Mouse (Mus musculus) liver, embryonic 16.5 days (tissue): ENCODE measurements around the gene D630023F18Rik. TPM values are rescaled to one million over a fixed set of nuclear protein-coding genes. Genes with fewer than 3 reads are reported as not detected.

ENCODE experiments used
- ATAC-seq: fragments of 200-750 bp; cut with Nextera tagmentation; 2 replicates; pipeline ENCODE4 v1.8.0; 2017; ENCODE audit warnings: low read depth, mild to moderate bottlenecking, moderate number of reproducible peaks, moderate library complexity
- H3K27ac ChIP-seq: fragments of 300-500 bp; sonication (generic); 2 replicates; pipeline ENCODE4 v1.5.1; 2014; ENCODE audit warnings: mild to moderate bottlenecking, low read length
- H3K27me3 ChIP-seq: fragments of 300-500 bp; sonication (generic); 2 replicates; pipeline ENCODE4 v1.6.1; 2014; ENCODE audit warnings: low read depth, low read length, mixed read lengths; ENCODE audit not compliant: control insufficient read depth, insufficient read depth
- H3K36me3 ChIP-seq: fragments of 300-500 bp; sonication (generic); 2 replicates; pipeline ENCODE4 v1.6.1; 2014; ENCODE audit warnings: mild to moderate bottlenecking; ENCODE audit not compliant: control insufficient read depth, insufficient read depth
- H3K4me1 ChIP-seq: fragments of 300-500 bp; sonication (generic); 2 replicates; pipeline ENCODE4 v1.6.1; 2014; ENCODE audit warnings: low read depth, low read length, mixed read lengths; ENCODE audit not compliant: control insufficient read depth
- H3K4me2 ChIP-seq: fragments of 300-500 bp; sonication (generic); 2 replicates; pipeline ENCODE4 v1.6.1; 2014; ENCODE audit warnings: low read depth, low read length, mixed read lengths
- H3K4me3 ChIP-seq: fragments of 300-500 bp; sonication (generic); 2 replicates; pipeline ENCODE4 v1.5.1; 2014; ENCODE audit warnings: low read depth, mild to moderate bottlenecking, low read length
- H3K9ac ChIP-seq: fragments of 300-500 bp; sonication (generic); 2 replicates; pipeline ENCODE4 v1.6.1; 2014; ENCODE audit warnings: low read depth, low read length
- H3K9me3 ChIP-seq: fragments of 300-500 bp; sonication (generic); replicated peaks from 2 replicates; pipeline ENCODE4 v1.6.1; 2016; ENCODE audit warnings: low read length; ENCODE audit not compliant: control insufficient read depth
- WGBS: fragments of 180-500 bp; shearing (Covaris S2); extraction: QIAGEN DNeasy Blood & Tissue Kit; methylation state at CpG from one replicate; pipeline ENCODE4 v1.1.7; 2014; ENCODE audit not compliant: insufficient replicate concordance; 5-methylcytosine and 5-hydroxymethylcytosine counted together
- polyA plus RNA-seq: library from polyadenylated mRNA; unstranded; fragments of >200 nt; fragmentation: Nextera tagmentation; extraction: Ambion mirVana; gene quantifications from 2 replicates; pipeline ENCODE4 v1.2.1, GENCODE M21; 2015

The D630023F18Rik gene
- 0.13 and 0.48 TPM in 2 replicates for polyA plus RNA-seq

GRCm38 (mm10) chr1:65122574-65123372 is at the start of gene D630023F18Rik:
Gene D630023F18Rik (minus strand): TSS chr1:65123214.
- Histone ChIP-seq H3K9ac (no peak within 1 kb of the TSS), H3K4me2 (no peak within 1 kb of the TSS), H3K4me1 (no peaks in the 10 kb centered on the region), H3K4me3 (no peak within 1 kb of the TSS), H3K9me3 (no peaks in the 10 kb centered on the region), H3K36me3 (no peaks in the 10 kb centered on the region), H3K27ac (no peak within 1 kb of the TSS), H3K27me3 (no peaks in the 10 kb centered on the region)
- ATAC-seq: no peak
- 26% methylated on average over 9 of the region's 9 CpGs for WGBS

- H3K27me3 ChIP-seq: no peaks in the 10 kb centered on the region
- WGBS: 78% methylated on average over 4 of the region's 4 CpGs
- no peak for ATAC-seq
- no peaks in the 10 kb centered on the region for H3K9me3 ChIP-seq
- no peak overlapping the region for H3K9ac ChIP-seq
- H3K4me2 ChIP-seq: no peak overlapping the region
- no peak overlapping the region for H3K27ac ChIP-seq
- no peaks in the 10 kb centered on the region; the same call in 1 of the 2 replicates for H3K4me1 ChIP-seq
- peaks cover 5% of the 10 kb centered on the region; the same call in 1 of the 2 replicates for H3K36me3 ChIP-seq
- no peak overlapping the region for H3K4me3 ChIP-seq
Measured at GRCm38 (mm10) chr1:65171579-65171978, 48.6 kb upstream of the D630023F18Rik start.

GRCm38 (mm10) chr1:65169947-65170346 is 46.9 kb upstream of the D630023F18Rik start:
- Histone ChIP-seq H3K9me3 (no peaks in the 10 kb centered on the region), H3K9ac (no peak overlapping the region), H3K36me3 (peaks cover 5% of the 10 kb centered on the region; the same call in 1 of the 2 replicates), H3K27ac (no peak overlapping the region), H3K27me3 (no peaks in the 10 kb centered on the region), H3K4me2 (no peak overlapping the region), H3K4me3 (no peak overlapping the region), H3K4me1 (no peaks in the 10 kb centered on the region)
- no peak for ATAC-seq
- WGBS: 30% methylated on average over 5 of the region's 5 CpGs

- Histone ChIP-seq H3K27me3 (no peaks in the 10 kb centered on the region), H3K9ac (no peak overlapping the region), H3K4me1 (no peaks in the 10 kb centered on the region), H3K4me3 (no peak overlapping the region), H3K27ac (no peak overlapping the region), H3K4me2 (no peak overlapping the region), H3K36me3 (peaks cover 8% of the 10 kb centered on the region; the same call in 1 of the 2 replicates), H3K9me3 (no peaks in the 10 kb centered on the region)
- 54% methylated on average over 7 of the region's 7 CpGs for WGBS
- no peak for ATAC-seq
Measured at GRCm38 (mm10) chr1:65169536-65169935, 46.5 kb upstream of the D630023F18Rik start.

GRCm38 (mm10) chr1:65167496-65167895 is 44.5 kb upstream of the D630023F18Rik start:
- WGBS: 74% methylated on average over 1 of the region's 1 CpGs
- no peak overlapping the region for H3K4me3 ChIP-seq
- no peaks in the 10 kb centered on the region for H3K4me1 ChIP-seq
- H3K9ac ChIP-seq: no peak overlapping the region
- peaks cover 9% of the 10 kb centered on the region; the same call in 1 of the 2 replicates for H3K36me3 ChIP-seq
- H3K4me2 ChIP-seq: no peak overlapping the region
- H3K27me3 ChIP-seq: no peaks in the 10 kb centered on the region
- no peak overlapping the region for H3K27ac ChIP-seq
- H3K9me3 ChIP-seq: no peaks in the 10 kb centered on the region
- no peak for ATAC-seq

GRCm38 (mm10) chr1:65162210-65162609 is 39.2 kb upstream of the D630023F18Rik start:
- 84% methylated on average over 1 of the region's 1 CpGs for WGBS
- no peak for ATAC-seq
- no peak overlapping the region for H3K9ac ChIP-seq
- H3K4me2 ChIP-seq: no peak overlapping the region
- peaks cover 21% of the 10 kb centered on the region for H3K36me3 ChIP-seq
- no peaks in the 10 kb centered on the region for H3K4me1 ChIP-seq
- no peak overlapping the region for H3K4me3 ChIP-seq
- H3K27me3 ChIP-seq: no peaks in the 10 kb centered on the region
- no peaks in the 10 kb centered on the region for H3K9me3 ChIP-seq
- no peak overlapping the region for H3K27ac ChIP-seq

- no peak for ATAC-seq
- no peak overlapping the region for H3K4me3 ChIP-seq
Measured at GRCm38 (mm10) chr1:65156111-65156510, 33.1 kb upstream of the D630023F18Rik start.

GRCm38 (mm10) chr1:65154814-65155213 is 31.8 kb upstream of the D630023F18Rik start:
- H3K9ac ChIP-seq: no peak overlapping the region
- peak; percentile 63 for ATAC-seq
- no peaks in the 10 kb centered on the region for H3K9me3 ChIP-seq
- no peaks in the 10 kb centered on the region for H3K27me3 ChIP-seq
- H3K36me3 ChIP-seq: no peaks in the 10 kb centered on the region; the same call in 1 of the 2 replicates
- H3K27ac ChIP-seq: no peak overlapping the region
- H3K4me3 ChIP-seq: no peak overlapping the region
- no peak overlapping the region for H3K4me2 ChIP-seq
- no peaks in the 10 kb centered on the region for H3K4me1 ChIP-seq

More at GRCm38 (mm10) chr1:65156111-65156510, 33.1 kb upstream of the D630023F18Rik start:
- Histone ChIP-seq H3K9ac (no peak overlapping the region), H3K4me2 (no peak overlapping the region), H3K36me3 (peaks cover 9% of the 10 kb centered on the region), H3K27me3 (no peaks in the 10 kb centered on the region), H3K9me3 (no peaks in the 10 kb centered on the region), H3K27ac (no peak overlapping the region), H3K4me1 (no peaks in the 10 kb centered on the region)
- WGBS: 66% methylated on average over 5 of the region's 5 CpGs

GRCm38 (mm10) chr1:65147971-65148370 is 25.0 kb upstream of the D630023F18Rik start:
- ATAC-seq: no peak
- Histone ChIP-seq H3K4me2 (no peak overlapping the region), H3K27me3 (no peaks in the 10 kb centered on the region), H3K9me3 (no peaks in the 10 kb centered on the region), H3K4me1 (no peaks in the 10 kb centered on the region), H3K27ac (no peak overlapping the region), H3K36me3 (no peaks in the 10 kb centered on the region), H3K9ac (no peak overlapping the region), H3K4me3 (no peak overlapping the region)
- 56% methylated on average over 3 of the region's 3 CpGs for WGBS
